Mouse (Mus musculus): ENCODE measurements at regions not wholly inside any gene's neighbourhood (a gene's known extent, or its start where the extent isn't known, plus 50 kb on each side); places are given as distances from the start of the nearest gene placed in this dataset.
"Not testable (repeated sequence)": the region's sequence is repeated elsewhere in the genome, so short reads cannot be mapped to it uniquely, and the experiment has no call there.

DNA sequence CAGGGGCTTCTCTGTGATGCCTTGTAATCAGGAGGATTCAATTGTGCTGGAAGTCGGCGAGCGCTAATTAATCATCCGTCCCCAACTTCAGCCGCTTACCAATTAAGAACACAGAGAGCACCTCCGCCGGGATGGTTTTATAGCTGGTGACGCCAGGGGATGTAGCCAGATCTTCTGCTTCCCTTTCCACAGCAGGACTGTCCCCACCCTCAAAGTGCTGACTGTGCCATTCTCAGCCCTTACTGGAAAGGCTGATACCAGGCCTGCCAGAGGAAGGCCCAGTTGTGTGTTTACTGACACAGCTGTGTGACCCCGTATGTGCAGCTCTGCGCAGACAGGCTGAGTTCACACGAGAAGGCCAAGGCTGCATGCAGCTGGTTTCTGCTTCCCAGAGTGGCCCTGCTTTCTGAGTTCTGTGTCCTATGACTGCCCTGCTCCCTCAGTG lies 59.9 kb upstream of the Bend4 start:
- peak; percentile 73; the same call in 1 of the 2 replicates for ATAC-seq (ENCODE audit: borderline replicate concordance, extremely low read depth, low FRiP score, low TSS enrichment)
- no peak overlapping the region for H3K9ac ChIP-seq
- no peak overlapping the region for H3K27ac ChIP-seq
- no peaks in the 10 kb centered on the region for H3K27me3 ChIP-seq
- no peak overlapping the region for H3K4me3 ChIP-seq
- 0 out of 2 replicates have a peak, but pooled peaks cover 3% of the 10 kb centered on the region for H3K4me1 ChIP-seq
- no peaks in the 10 kb centered on the region for H3K9me3 ChIP-seq
- 43% methylated on average over 11 of the region's 11 CpGs for WGBS
- H3K4me2 ChIP-seq = no peak overlapping the region
- no peaks in the 10 kb centered on the region for H3K36me3 ChIP-seq

DNA sequence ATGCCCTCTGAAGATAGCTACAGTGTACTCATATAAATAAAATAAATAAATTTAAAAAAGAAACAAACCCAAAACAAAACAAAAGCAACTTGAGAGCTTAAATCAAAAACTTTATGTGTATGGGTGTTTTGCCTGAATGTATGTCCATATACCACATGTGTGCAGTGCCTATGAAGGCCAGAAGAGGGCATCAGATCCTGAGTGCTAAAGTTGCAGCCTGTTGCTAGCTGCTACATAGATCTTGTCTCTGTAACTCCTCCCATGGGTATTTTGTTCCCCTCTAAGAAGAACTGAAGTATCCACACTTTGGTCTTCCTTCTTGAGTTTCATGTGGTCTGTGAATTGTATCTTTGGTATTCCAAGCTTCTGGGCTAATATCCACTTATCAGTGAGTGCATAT lies 62.6 kb upstream of the Bend4 start:
- H3K4me3 ChIP-seq; H3K4me1 ChIP-seq; ATAC-seq (ENCODE audit: borderline replicate concordance, extremely low read depth, low FRiP score, low TSS enrichment); H3K9me3 ChIP-seq; H3K4me2 ChIP-seq; H3K27me3 ChIP-seq; H3K27ac ChIP-seq; H3K9ac ChIP-seq; H3K36me3 ChIP-seq: not testable (repeated sequence)

DNA sequence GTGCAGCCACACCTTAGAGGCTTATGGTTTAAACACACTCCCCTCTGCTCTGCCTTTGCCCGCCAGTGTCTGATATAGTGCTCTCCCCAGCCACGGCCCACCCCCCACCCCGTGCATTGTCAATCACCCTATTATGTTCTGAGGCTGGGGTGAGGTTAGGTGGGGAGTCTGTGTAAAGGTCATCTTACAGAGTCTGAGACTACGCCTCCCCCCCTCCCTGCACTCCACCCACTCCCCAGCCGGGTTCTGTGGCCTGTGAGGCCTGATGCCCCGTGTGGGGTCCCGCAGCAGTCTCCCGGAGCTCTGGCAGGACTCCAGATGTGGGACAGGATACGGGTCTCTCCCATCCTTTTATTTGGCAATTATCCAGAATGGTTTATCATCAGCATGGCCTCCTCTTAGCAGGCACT lies 64.8 kb upstream of the Bend4 start:
- Histone ChIP-seq H3K9me3 (no peaks in the 10 kb centered on the region), H3K4me1 (0 out of 2 replicates have a peak, but pooled peaks cover 3% of the 10 kb centered on the region), H3K27me3 (no peaks in the 10 kb centered on the region), H3K27ac (no peak overlapping the region), H3K36me3 (no peaks in the 10 kb centered on the region), H3K4me3 (no peak overlapping the region), H3K4me2 (peak overlapping the region; percentile 11; the same call in 1 of the 2 replicates), H3K9ac (no peak overlapping the region)
- ATAC-seq (ENCODE audit: borderline replicate concordance, extremely low read depth, low FRiP score, low TSS enrichment) = peak; percentile 65
- WGBS = 21% methylated on average over 9 of the region's 9 CpGs

DNA sequence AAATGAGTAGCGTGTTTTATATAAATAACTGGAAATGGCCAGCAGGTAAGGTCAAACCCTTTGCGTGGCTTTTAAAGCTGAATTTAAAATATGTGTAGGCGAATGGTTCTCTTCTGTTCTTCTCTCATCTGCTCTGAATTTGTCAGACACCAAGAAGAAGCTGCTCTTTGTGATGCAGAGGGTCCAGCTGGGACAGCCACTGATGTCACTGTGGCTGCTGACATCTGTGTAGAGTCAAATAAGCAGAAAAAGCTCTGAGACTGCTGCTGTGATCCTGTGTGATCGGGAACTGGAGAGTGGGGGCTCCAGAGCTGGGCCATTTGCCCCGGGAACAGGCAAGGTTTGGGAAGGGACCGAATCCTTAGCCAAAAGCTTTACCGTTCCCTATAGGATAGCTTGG lies 68.6 kb upstream of the Bend4 start:
- Histone ChIP-seq H3K4me1 (no peaks in the 10 kb centered on the region), H3K36me3 (no peaks in the 10 kb centered on the region), H3K27me3 (no peaks in the 10 kb centered on the region), H3K4me2 (no peak overlapping the region), H3K4me3 (no peak overlapping the region), H3K27ac (no peak overlapping the region), H3K9me3 (no peaks in the 10 kb centered on the region), H3K9ac (no peak overlapping the region)
- ATAC-seq (ENCODE audit: borderline replicate concordance, extremely low read depth, low FRiP score, low TSS enrichment) = no peak
- 77% methylated on average over 7 of the region's 7 CpGs for WGBS

DNA sequence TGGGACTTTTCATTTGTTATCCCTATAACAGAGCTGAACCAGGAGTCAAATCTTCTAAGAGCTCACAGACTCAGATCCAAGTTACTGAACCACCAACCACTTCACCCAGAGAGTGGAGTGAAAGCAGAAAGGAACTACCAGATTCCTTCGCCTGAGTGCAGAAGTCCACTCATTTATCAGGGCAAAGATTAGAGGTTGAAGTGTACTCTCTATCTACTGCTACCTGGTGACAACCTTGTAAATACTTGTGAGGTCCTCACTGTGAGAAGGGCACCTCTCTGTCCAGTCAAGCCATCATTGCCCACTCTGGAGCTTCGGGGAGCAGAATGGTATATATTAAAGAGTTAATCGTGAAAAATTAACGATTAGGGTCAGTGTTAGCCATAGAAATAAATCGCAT lies 87.4 kb upstream of the Shisa3 start:
- H3K4me2 ChIP-seq = no peak overlapping the region
- H3K4me1 ChIP-seq = no peaks in the 10 kb centered on the region
- 71% methylated on average over 5 of the region's 5 CpGs for WGBS
- H3K4me3 ChIP-seq = no peak overlapping the region
- H3K36me3 ChIP-seq = no peaks in the 10 kb centered on the region
- H3K27ac ChIP-seq = no peak overlapping the region
- no peak for ATAC-seq (ENCODE audit: borderline replicate concordance, extremely low read depth, low FRiP score, low TSS enrichment)
- H3K9ac ChIP-seq = no peak overlapping the region
- H3K27me3 ChIP-seq = no peaks in the 10 kb centered on the region
- H3K9me3 ChIP-seq = no peaks in the 10 kb centered on the region

DNA sequence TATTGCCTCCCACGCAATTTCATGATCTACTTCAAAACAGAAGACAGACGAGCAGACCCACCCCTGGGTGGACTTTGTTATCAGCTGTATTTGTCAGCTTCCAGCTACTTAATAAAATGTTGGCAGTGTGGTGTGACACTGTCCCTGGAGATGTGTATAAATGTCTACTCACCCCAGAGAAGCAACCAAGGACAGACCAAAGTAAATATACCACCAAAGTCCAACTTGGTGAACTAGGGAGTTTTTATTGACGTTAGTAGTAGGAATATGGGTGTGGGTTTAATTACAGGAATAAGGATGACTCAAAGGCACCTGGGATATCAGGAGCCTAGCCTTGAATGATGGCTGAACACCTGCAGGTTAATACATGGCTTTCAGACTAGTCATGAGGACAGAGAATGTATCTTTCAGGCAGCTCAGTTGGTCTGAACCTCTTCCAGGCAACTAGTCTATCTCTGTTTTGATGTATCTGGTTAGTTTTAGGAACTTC lies 86.2 kb upstream of the Shisa3 start:
- no peaks in the 10 kb centered on the region for H3K27me3 ChIP-seq
- H3K9ac ChIP-seq = no peak overlapping the region
- ATAC-seq (ENCODE audit: borderline replicate concordance, extremely low read depth, low FRiP score, low TSS enrichment) = no peak
- no peak overlapping the region for H3K4me3 ChIP-seq
- 58% methylated on average over 3 of the region's 3 CpGs for WGBS
- H3K27ac ChIP-seq = no peak overlapping the region
- no peaks in the 10 kb centered on the region for H3K36me3 ChIP-seq
- no peaks in the 10 kb centered on the region for H3K4me1 ChIP-seq
- no peak overlapping the region for H3K4me2 ChIP-seq
- no peaks in the 10 kb centered on the region for H3K9me3 ChIP-seq

DNA sequence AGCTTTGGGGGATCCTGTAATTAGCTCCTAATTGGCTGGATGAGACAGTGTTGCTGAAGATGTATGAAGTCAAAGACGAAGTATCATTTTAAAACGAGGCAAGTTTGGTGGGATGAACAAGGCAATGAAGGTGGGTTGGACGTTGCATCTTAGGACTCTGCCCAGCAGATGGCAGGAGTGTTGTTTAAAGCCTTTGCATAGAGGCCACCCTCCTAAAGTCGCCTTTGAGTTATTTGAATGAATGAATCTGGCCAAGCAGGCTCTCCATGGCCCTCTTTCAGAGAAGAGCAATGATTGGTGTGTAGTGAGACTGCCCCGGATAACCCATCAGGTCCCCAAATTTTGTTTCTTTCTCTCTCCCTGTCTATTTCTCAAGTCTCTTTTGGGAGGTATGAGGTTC lies 77.5 kb upstream of the Shisa3 start:
- no peaks in the 10 kb centered on the region for H3K36me3 ChIP-seq
- no peaks in the 10 kb centered on the region for H3K27me3 ChIP-seq
- H3K4me3 ChIP-seq = no peak overlapping the region
- no peak overlapping the region for H3K4me2 ChIP-seq
- no peak overlapping the region for H3K27ac ChIP-seq
- no peak for ATAC-seq (ENCODE audit: borderline replicate concordance, extremely low read depth, low FRiP score, low TSS enrichment)
- WGBS = 54% methylated on average over 5 of the region's 5 CpGs
- H3K4me1 ChIP-seq = peaks cover 5% of the 10 kb centered on the region; the same call in 1 of the 2 replicates
- H3K9ac ChIP-seq = no peak overlapping the region
- no peaks in the 10 kb centered on the region for H3K9me3 ChIP-seq

DNA sequence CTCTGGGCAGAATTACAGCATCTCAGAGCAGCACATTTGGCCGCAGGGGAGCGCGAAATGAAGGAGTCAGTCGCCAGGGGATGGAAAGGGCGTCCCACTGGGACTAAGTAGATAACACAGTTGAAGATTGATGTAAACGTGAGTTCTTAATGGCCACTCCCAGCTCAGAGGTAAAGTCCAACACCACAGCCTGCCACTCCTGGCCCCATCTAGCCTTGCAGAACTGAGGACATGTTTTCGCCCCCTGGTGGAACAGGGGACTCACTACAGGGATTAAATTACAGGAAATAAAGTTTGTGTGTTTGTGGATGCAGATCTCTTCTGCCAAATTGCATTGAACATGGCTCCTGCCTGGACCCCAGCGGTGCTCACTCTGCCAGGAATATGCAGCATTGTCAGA lies 76.7 kb upstream of the Shisa3 start:
- Histone ChIP-seq H3K36me3 (no peaks in the 10 kb centered on the region), H3K4me3 (no peak overlapping the region), H3K9ac (no peak overlapping the region), H3K4me2 (no peak overlapping the region), H3K4me1 (peaks cover 5% of the 10 kb centered on the region; the same call in 1 of the 2 replicates), H3K27me3 (no peaks in the 10 kb centered on the region), H3K27ac (no peak overlapping the region), H3K9me3 (no peaks in the 10 kb centered on the region)
- 32% methylated on average over 8 of the region's 8 CpGs for WGBS
- ATAC-seq (ENCODE audit: borderline replicate concordance, extremely low read depth, low FRiP score, low TSS enrichment) = no peak

DNA sequence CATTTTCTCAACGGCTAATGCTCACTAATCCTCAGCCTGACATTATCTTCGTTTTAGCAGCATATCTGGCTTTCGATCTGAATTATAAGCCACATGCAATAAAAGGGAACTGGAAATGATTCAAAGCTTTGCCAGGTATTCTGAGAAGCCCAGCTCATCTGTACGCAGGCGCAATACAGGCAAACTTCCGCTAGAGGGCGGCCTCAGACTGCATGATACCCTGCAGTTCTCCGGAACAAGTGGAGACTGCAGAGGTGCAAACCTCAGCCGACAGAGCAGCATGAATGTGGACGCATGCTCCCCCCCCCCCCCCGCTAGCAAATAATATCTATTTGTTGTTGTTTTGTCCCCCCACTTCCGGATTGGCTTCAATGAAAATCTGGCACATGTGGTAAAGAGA lies 75.3 kb upstream of the Shisa3 start:
- under 1% methylated on average over 12 of the region's 12 CpGs for WGBS
- no peaks in the 10 kb centered on the region for H3K36me3 ChIP-seq
- H3K4me1 ChIP-seq = peaks cover 5% of the 10 kb centered on the region; the same call in 1 of the 2 replicates
- peak overlapping the region; percentile 21 for H3K4me3 ChIP-seq
- no peaks in the 10 kb centered on the region for H3K9me3 ChIP-seq
- H3K4me2 ChIP-seq = peak overlapping the region; percentile 48
- H3K27me3 ChIP-seq = no peaks in the 10 kb centered on the region
- H3K27ac ChIP-seq = no peak overlapping the region
- no peak overlapping the region for H3K9ac ChIP-seq
- peak; percentile 50; the same call in 1 of the 2 replicates for ATAC-seq (ENCODE audit: borderline replicate concordance, extremely low read depth, low FRiP score, low TSS enrichment)

DNA sequence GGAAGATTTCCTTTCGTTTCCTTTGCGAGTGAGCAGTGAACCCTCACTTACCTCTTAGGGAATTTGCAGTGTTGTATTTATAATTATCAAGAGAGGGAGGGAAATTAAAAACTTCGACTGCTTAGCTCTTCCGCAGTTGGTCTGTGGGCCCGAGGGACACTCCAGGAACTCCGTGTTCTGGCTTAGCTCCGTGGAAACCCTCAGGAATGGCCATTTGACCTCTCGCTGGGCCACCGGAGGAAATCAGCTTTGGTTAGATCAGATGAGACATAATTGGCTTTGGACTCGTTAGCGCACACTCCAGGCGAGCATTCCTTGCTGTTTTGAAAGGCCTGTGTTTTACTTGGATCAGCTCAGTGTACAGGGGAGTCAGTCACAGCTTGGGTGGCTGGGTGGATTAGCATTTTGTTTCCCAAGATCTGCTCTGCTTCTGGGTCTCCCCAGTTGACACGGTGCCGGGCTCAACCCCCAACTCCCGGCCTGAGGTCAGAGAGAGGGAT lies 74.9 kb upstream of the Shisa3 start:
- ATAC-seq (ENCODE audit: borderline replicate concordance, extremely low read depth, low FRiP score, low TSS enrichment) = no peak
- Histone ChIP-seq H3K4me2 (peak overlapping the region; percentile 48), H3K9ac (no peak overlapping the region), H3K9me3 (no peaks in the 10 kb centered on the region), H3K4me1 (peaks cover 5% of the 10 kb centered on the region; the same call in 1 of the 2 replicates), H3K4me3 (peak overlapping the region; percentile 21), H3K36me3 (no peaks in the 10 kb centered on the region), H3K27ac (no peak overlapping the region), H3K27me3 (no peaks in the 10 kb centered on the region)
- 38% methylated on average over 15 of the region's 15 CpGs for WGBS

DNA sequence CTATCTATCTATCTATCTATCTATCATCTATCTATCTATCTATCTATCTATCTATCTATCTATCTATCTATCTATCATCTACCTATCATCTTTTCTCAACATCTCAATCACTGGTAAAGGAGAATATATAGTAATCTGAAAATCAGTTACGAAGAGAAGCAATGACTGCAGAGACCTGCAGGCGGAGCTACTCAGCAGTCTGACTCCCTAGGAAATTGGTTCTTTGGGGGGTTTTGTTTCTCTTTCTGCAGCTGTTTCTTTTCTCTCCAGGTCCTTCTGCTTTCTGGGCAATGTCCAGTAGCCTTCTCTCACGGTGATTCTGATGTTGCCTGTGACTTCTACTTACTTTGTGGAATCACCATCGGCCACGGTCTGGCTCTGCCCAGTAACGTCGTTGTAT lies 73.6 kb upstream of the Shisa3 start:
- H3K27me3 ChIP-seq = no peaks in the 10 kb centered on the region
- no peak overlapping the region for H3K27ac ChIP-seq
- WGBS = 63% methylated on average over 7 of the region's 7 CpGs
- no peaks in the 10 kb centered on the region for H3K9me3 ChIP-seq
- H3K4me2 ChIP-seq = no peak overlapping the region
- no peak overlapping the region for H3K4me3 ChIP-seq
- no peaks in the 10 kb centered on the region for H3K36me3 ChIP-seq
- peaks cover 8% of the 10 kb centered on the region; the same call in 1 of the 2 replicates for H3K4me1 ChIP-seq
- no peak for ATAC-seq (ENCODE audit: borderline replicate concordance, extremely low read depth, low FRiP score, low TSS enrichment)
- no peak overlapping the region for H3K9ac ChIP-seq

DNA sequence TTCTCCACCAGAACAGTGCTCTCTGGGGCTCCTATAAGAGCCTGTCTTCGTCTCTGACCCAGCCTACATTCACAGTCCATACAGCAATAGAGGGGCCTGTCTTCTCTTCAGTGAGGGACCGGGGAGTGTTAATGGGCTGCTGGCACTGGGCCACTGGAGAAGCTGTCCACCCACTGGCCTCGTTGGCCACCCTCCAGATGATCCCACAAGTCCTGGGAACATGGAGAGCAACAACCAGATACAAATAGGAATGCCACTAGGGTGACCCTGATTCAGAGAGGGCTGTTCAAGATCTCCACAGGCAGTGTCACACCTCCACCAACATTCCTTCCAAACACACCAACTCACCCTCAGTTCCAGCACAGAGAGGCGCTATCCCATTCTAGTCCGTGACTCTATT lies 69.7 kb upstream of the Shisa3 start:
- H3K4me3 ChIP-seq = no peak overlapping the region
- no peaks in the 10 kb centered on the region for H3K36me3 ChIP-seq
- H3K4me1 ChIP-seq = 0 out of 2 replicates have a peak, but pooled peaks cover 3% of the 10 kb centered on the region
- H3K4me2 ChIP-seq = no peak overlapping the region
- H3K9me3 ChIP-seq = no peaks in the 10 kb centered on the region
- WGBS = 54% methylated on average over 5 of the region's 5 CpGs
- H3K9ac ChIP-seq = no peak overlapping the region
- H3K27ac ChIP-seq = no peak overlapping the region
- H3K27me3 ChIP-seq = no peaks in the 10 kb centered on the region
- no peak for ATAC-seq (ENCODE audit: borderline replicate concordance, extremely low read depth, low FRiP score, low TSS enrichment)
